Mouse (Mus musculus): ENCODE results near the gene Rtl8b.
"Not testable (repeated sequence)": the region's sequence is repeated elsewhere in the genome, so short reads cannot be mapped to it uniquely, and the experiment has no call there.

DNA sequence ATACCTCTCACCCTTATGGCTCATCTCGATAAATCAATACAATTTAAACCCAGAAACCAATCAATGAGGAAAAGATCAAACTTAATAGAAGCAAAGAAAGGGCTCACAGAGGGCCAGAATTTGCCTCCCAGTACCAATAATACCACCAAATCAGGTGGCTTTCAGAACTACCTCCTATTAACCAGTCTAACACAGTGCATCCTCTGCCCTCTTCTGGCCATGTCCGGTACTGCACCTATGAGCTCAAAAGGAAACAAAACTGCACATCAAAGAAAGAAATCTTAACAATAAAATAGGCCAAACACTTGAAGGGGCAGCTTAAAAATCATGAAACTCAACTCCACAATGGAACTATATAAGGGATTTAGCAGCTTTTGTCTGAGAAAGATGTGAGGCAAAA is 6.7 kb upstream of the Rtl8b start:
- not testable (repeated sequence) for TF ChIP-seq EP300 (IDR thresholded peaks at IDR 0.05; ENCODE audit: low read length); ETS1 (conservative IDR thresholded peaks at IDR 0.05; ENCODE audit: low read depth, low read length); MAFK (IDR thresholded peaks at IDR 0.05; ENCODE audit: insufficient replicate concordance, low read length); POLR2A (IDR thresholded peaks at IDR 0.05; ENCODE audit: low read depth, low read length); CHD2 (IDR thresholded peaks at IDR 0.05; ENCODE audit: low read length); POLR2AphosphoS2 (IDR thresholded peaks at IDR 0.05; ENCODE audit: low read depth, low read length); E2F4 (IDR thresholded peaks at IDR 0.05; ENCODE audit: insufficient replicate concordance, low read depth, low read length)

Measured in CH12.LX (cell line).